Mouse (Mus musculus) adrenal gland, postnatal 36 days (tissue): ENCODE measurements around the gene Chrna10. TPM values are rescaled to one million over a fixed set of nuclear protein-coding genes. Genes with fewer than 3 reads are reported as not detected.

Experiments
- DNase-seq, 2 experiments: peaks; one replicate each; pipeline ENCODE4 v3.0.0; 2021; ENCODE audit warnings: mixed read lengths in 1 of 2
- total RNA-seq, 2 experiments: library from RNA; stranded (reverse); gene quantifications; 2 replicates each; pipeline ENCODE4 v1.2.3; 2021

The Chrna10 gene
- total RNA-seq, 2 experiments from 2014 or later: not detected

- DNase-seq: no peak
These were observed 34.8 kb downstream of the Chrna10 start for GRCm38 (mm10) chr7:102081784-102082183.

- no peak for DNase-seq
These were observed 36.3 kb downstream of the Chrna10 start for GRCm38 (mm10) chr7:102080311-102080710.

- peak in 1 of 2 experiments; percentile 51 for DNase-seq
These were observed 38.1 kb downstream of the Chrna10 start for GRCm38 (mm10) chr7:102078517-102078916.

- peak in 1 of 2 experiments; percentile 41 for DNase-seq
These were observed 39.8 kb downstream of the Chrna10 start for GRCm38 (mm10) chr7:102076714-102077296.

GRCm38 (mm10) chr7:102066363-102066762 is 50.3 kb downstream of the Chrna10 start:
- no peak for DNase-seq

GRCm38 (mm10) chr7:102065046-102065891 is 51.4 kb downstream of the Chrna10 start, which contains the start of the genes Rnf121, Xndc1 and Xntrpc:
TSS of gene Rnf121 (minus strand) at chr7:102065469.
TSS of gene Xndc1 (plus strand) at chr7:102065511.
TSS of gene Xntrpc (plus strand) at chr7:102065713.
- peak; percentile 95 to 97 for DNase-seq

GRCm38 (mm10) chr7:102064655-102065045 is 52.0 kb downstream of the Chrna10 start:
- peak in 1 of 2 experiments; percentile 13 for DNase-seq

GRCm38 (mm10) chr7:102063891-102064290 is 52.7 kb downstream of the Chrna10 start:
- DNase-seq: no peak

GRCm38 (mm10) chr7:102062203-102062602 is 54.4 kb downstream of the Chrna10 start:
- no peak for DNase-seq

- no peak for DNase-seq
These were observed 55.3 kb downstream of the Chrna10 start for GRCm38 (mm10) chr7:102061353-102061752.

Other genes with a start within 250 kb of the Chrna10 start
- 1 to 10 TPM in 1 of 2 experiments, not detected in 1; 4.9 TPM for gene Folr1, start 246.0 kb downstream of the Chrna10 start, total RNA-seq
- 100 to 1,000 TPM in 1 of 2 experiments, 10 to 100 TPM in 1; 99.1 to 110 TPM for gene Lamtor1, start 210.9 kb downstream of the Chrna10 start, total RNA-seq
- gene Tomt, start 210.5 kb downstream of the Chrna10 start, total RNA-seq: not detected
- 10 to 100 TPM; 13.8 to 14.9 TPM for gene Lrrc51, start 182.9 kb downstream of the Chrna10 start, total RNA-seq
- 100 to 1,000 TPM; 153 to 161 TPM for gene Numa1, start 182.7 kb downstream of the Chrna10 start, total RNA-seq
- gene Il18bp, start 98.1 kb downstream of the Chrna10 start, total RNA-seq: 1 to 10 TPM; 7.6 to 9.6 TPM
- gene Rnf121, start 51.4 kb downstream of the Chrna10 start, total RNA-seq: 10 to 100 TPM; 33.0 to 38.6 TPM
- 10 to 100 TPM in 1 of 2 experiments, 1 to 10 TPM in 1; 9.7 to 12.2 TPM for gene Xndc1, start 51.3 kb downstream of the Chrna10 start, total RNA-seq
- 1 to 10 TPM in 1 of 2 experiments, under 1 TPM in 1; 0.70 to 1.0 TPM for gene Xntrpc, start 51.1 kb downstream of the Chrna10 start, total RNA-seq
- under 1 TPM in 1 of 2 experiments, not detected in 1; 0.46 TPM for gene Trpc2, start 33.7 kb downstream of the Chrna10 start, total RNA-seq
- not detected for gene Art1, start 15.1 kb downstream of the Chrna10 start, total RNA-seq
- gene Art5, start 7.3 kb downstream of the Chrna10 start, total RNA-seq: not detected
- 10 to 100 TPM; 61.1 to 78.2 TPM for gene Nup98, start 93.3 kb upstream of the Chrna10 start, total RNA-seq
- 100 to 1,000 TPM in 1 of 2 experiments, 10 to 100 TPM in 1; 64.1 to 103 TPM for gene Pgap2, start 93.4 kb upstream of the Chrna10 start, total RNA-seq
- 10 to 100 TPM; 53.8 to 55.6 TPM for gene Rhog, start 139.2 kb upstream of the Chrna10 start, total RNA-seq
- gene Stim1, start 151.0 kb upstream of the Chrna10 start, total RNA-seq: 10 to 100 TPM; 63.5 to 73.1 TPM